Mouse (Mus musculus) forebrain, embryonic 15.5 days (tissue): ENCODE measurements around the gene Gm45213. TPM values are rescaled to one million over a fixed set of nuclear protein-coding genes. Genes with fewer than 3 reads are reported as not detected.

ENCODE experiments used
- ATAC-seq: fragments of 200-750 bp; cut with Nextera tagmentation; replicated peaks from 2 replicates; pipeline ENCODE4 v1.8.0; 2017; ENCODE audit warnings: mild to moderate bottlenecking, moderate TSS enrichment, moderate library complexity
- H3K27ac ChIP-seq: fragments of 300-500 bp; sonication (generic); replicated peaks from 2 replicates; pipeline ENCODE4 v1.5.1; 2015; ENCODE audit warnings: mild to moderate bottlenecking, inconsistent platforms
- H3K27me3 ChIP-seq: fragments of 300-500 bp; sonication (generic); 2 replicates; pipeline ENCODE4 v1.6.1; 2015; ENCODE audit warnings: inconsistent platforms
- H3K36me3 ChIP-seq: fragments of 300-500 bp; sonication (generic); 2 replicates; pipeline ENCODE4 v1.6.1; 2015; ENCODE audit warnings: mild to moderate bottlenecking, inconsistent platforms
- H3K4me1 ChIP-seq: fragments of 300-500 bp; sonication (generic); 2 replicates; pipeline ENCODE4 v1.6.1; 2015; ENCODE audit warnings: inconsistent platforms
- H3K4me2 ChIP-seq: fragments of 300-500 bp; sonication (generic); replicated peaks from 2 replicates; pipeline ENCODE4 v1.6.1; 2015; ENCODE audit warnings: mild to moderate bottlenecking, inconsistent platforms
- H3K4me3 ChIP-seq: fragments of 300-500 bp; sonication (generic); 2 replicates; pipeline ENCODE4 v1.5.1; 2015; ENCODE audit warnings: mild to moderate bottlenecking, inconsistent platforms
- H3K9ac ChIP-seq: fragments of 300-500 bp; sonication (generic); replicated peaks from 2 replicates; pipeline ENCODE4 v1.6.1; 2015; ENCODE audit warnings: mild to moderate bottlenecking, inconsistent platforms
- H3K9me3 ChIP-seq: fragments of 300-500 bp; sonication (generic); 2 replicates; pipeline ENCODE4 v1.6.1; 2016; ENCODE audit warnings: inconsistent platforms
- WGBS: fragments of 180-500 bp; shearing (Covaris S2); methylation state at CpG from one replicate; pipeline ENCODE4 v1.1.7; 2015; ENCODE audit warnings: mixed read lengths; 5-methylcytosine and 5-hydroxymethylcytosine counted together
- polyA plus RNA-seq: library from polyadenylated mRNA; unstranded; fragments of >200 nt; fragmentation: Nextera tagmentation; extraction: Ambion mirVana; gene quantifications from 2 replicates; pipeline ENCODE4 v1.2.1, GENCODE M21; 2015

Gm45213 gene
- not detected in 2 replicates for polyA plus RNA-seq

DNA sequence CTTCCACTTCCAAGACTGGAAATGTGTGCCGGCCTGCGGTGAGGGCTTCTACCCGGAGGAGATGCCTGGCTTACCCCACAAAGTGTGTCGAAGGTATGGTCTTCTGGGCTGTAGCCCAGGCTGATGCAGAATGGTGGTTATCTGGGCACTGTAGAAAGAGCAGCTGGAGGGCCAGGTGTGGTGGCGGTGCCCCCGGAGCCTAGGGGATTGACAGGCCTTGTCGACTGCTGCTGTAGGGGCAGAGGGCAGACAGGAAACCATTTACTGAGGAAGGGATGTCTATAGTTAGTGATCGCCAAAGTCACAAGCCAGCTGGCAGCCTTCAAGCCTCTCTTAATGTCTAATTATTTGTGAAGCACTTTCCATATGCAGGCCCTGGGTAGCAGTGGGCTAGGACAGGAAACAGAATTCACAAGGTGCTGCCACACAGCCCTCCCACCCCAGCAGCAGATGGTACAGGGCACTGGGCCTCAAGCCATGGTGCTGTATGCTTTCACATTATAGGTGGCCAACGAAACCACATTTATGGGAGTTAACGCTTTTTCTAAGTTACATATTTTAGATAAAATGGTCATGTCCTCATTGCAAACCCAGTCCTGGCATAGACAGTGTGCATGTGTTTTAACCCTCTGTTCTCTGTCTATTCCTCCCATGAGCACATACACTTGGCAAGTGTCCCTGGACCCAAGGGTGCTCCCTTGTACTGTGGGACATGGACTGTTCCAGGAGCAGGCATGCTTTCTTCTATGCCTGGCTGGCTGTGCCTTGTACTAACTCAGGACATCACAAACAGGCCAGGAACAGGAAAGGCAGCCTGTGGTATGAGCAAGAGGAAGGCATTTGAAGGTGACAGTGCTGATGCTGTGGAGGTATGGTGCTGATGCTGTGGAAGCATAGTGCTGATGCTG lies at the start of gene Gm45213:
Gm45213 (plus strand) TSS at position 51 of the 908 bp plus-strand sequence.
- no peaks in the 10 kb centered on the region for H3K9me3 ChIP-seq
- no peaks in the 10 kb centered on the region for H3K27me3 ChIP-seq
- no peak within 1 kb of the TSS for H3K4me2 ChIP-seq
- H3K9ac ChIP-seq: no peak within 1 kb of the TSS
- H3K4me3 ChIP-seq: no peak within 1 kb of the TSS
- H3K4me1 ChIP-seq: peaks cover 16% of the 10 kb centered on the region
- no peaks in the 10 kb centered on the region for H3K36me3 ChIP-seq
- 75% methylated on average over 10 of the region's 10 CpGs for WGBS
- 0 out of 2 replicates have a peak, but pooled peaks have one; percentile 46 for ATAC-seq
- H3K27ac ChIP-seq: 0 out of 2 replicates have a peak within 1 kb of the TSS, but pooled peaks have one; percentile 20

DNA sequence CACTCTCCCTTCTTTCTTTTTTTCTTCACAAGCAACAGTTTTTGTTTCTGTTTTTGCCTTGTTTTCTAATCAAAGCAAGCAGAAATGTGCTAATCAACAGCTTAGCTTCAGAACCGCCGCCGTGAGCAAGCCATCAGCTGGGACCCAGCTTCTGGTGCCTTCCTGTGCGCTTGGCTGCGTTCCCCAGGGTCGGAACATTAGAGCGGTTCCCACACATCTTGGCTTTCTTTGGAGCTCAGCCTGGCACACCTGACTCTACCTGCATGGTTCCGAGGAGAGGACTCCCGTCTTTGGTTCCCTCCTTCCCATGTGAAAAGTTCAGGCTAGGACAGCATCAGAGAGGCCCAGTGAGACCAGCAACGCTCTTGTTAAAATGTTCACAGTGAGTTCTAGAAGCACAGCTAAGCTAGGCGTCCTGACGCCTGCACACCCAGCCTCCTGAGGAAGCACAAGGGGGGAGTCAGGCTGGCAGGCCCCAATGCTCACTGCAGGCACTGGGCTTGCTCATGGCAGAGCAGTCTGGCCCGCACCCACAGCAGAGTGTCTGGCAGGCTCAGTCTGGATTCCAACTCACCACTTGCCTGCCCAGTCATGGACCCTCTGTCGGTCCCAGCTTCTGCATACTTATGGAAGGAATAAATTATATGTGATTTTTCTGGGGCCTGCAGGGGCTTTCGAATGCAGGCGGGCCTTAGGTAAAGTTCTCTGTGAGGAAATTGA lies 42.2 kb upstream of the Gm45213 start:
- Histone ChIP-seq H3K4me1 (no peaks in the 10 kb centered on the region), H3K27ac (no peak overlapping the region), H3K9me3 (no peaks in the 10 kb centered on the region), H3K27me3 (no peaks in the 10 kb centered on the region), H3K36me3 (no peaks in the 10 kb centered on the region), H3K4me2 (no peak overlapping the region), H3K4me3 (no peak overlapping the region), H3K9ac (no peak overlapping the region)
- no peak; the same call in 1 of the 2 replicates for ATAC-seq
- 85% methylated on average over 16 of the region's 16 CpGs for WGBS

DNA sequence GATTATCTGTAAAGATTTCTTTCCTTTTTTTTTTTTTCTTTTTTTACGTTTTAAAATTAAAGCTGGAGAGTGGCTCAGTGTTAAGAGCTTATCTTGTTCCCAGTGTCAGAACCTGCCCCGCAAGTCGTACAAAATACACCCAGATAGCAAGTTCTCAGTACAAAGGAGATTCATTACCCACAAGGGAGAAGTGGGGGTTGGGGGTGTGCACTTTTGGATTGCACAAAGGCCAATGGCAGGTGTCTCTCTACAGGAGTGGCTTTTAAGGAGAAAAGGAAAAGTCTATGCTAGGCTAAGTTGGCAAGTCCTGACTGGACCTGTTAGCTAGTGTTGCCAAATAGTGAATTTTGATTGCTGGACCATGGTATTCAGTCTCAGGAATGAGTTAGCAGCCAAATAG lies 41.6 kb upstream of the Gm45213 start:
- no peak overlapping the region for H3K4me2 ChIP-seq
- H3K36me3 ChIP-seq: no peaks in the 10 kb centered on the region
- no peak for ATAC-seq
- no peak overlapping the region for H3K27ac ChIP-seq
- H3K4me1 ChIP-seq: no peaks in the 10 kb centered on the region
- WGBS: 64% methylated on average over 3 of the region's 3 CpGs
- H3K27me3 ChIP-seq: no peaks in the 10 kb centered on the region
- H3K4me3 ChIP-seq: no peak overlapping the region
- H3K9ac ChIP-seq: no peak overlapping the region
- no peaks in the 10 kb centered on the region for H3K9me3 ChIP-seq

DNA sequence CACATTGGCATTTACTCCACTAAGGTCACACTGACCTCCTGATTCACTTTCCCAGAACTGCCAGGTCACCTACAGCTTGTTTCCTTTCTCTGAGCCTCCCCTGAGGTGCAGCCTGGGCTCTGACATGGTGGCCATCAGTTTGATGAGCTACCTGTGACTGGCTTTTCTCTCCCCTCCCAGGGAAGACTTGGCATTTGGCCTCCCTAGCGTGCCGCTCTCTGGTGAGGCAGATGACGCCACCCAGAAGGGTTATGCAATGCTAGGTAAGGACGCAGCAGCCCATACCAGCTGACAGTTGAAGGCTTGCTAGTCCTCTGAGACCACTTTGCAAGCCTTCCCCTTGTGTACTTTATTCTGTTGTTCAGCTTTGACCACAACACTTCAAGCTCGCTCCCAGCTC lies 40.0 kb upstream of the Gm45213 start:
- Histone ChIP-seq H3K9ac (no peak overlapping the region), H3K9me3 (no peaks in the 10 kb centered on the region), H3K36me3 (no peaks in the 10 kb centered on the region), H3K27me3 (no peaks in the 10 kb centered on the region), H3K4me2 (no peak overlapping the region), H3K4me3 (no peak overlapping the region), H3K4me1 (peaks cover 3% of the 10 kb centered on the region; the same call in 1 of the 2 replicates), H3K27ac (no peak overlapping the region)
- 97% methylated on average over 5 of the region's 5 CpGs for WGBS
- ATAC-seq: no peak

DNA sequence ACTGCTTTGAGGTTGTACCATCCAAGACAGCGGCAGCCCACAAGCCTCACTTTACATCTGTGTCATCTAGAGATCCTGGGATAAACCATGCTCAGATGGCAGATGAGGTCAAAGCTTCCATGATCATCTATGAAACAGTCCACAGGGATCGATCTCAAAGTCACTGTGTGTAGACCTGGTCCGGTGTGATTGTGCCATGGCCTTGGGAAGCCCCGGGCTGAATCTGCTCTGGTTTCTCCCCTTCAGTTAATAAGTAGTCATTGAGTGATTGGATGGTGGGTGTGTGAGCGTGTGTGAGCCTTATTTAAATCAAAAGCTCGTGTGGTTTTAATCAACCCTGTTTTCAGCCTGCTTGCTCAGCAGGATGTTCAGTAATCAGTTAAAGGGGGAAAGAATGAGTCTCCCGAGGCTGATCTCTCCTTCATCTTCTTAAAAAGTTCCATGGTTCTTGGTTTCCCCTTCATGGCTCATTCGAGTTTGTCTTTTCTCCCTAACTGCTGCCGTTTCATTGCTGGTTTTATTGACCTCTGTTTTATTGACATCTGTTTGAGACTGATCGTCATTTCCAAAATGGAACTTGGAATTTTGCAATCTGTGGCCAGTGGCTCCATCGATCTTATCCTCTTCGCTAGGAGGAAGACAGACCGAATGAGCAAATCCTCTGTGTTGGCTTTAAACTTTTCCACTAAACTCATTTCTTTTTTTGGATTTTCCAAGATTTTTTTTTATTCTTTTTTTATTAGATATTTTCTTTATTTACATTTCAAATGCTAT lies 39.4 kb upstream of the Gm45213 start:
- no peak overlapping the region for H3K4me3 ChIP-seq
- H3K9me3 ChIP-seq: no peaks in the 10 kb centered on the region
- WGBS: 65% methylated on average over 13 of the region's 13 CpGs
- H3K27me3 ChIP-seq: no peaks in the 10 kb centered on the region
- H3K4me2 ChIP-seq: no peak overlapping the region
- no peak for ATAC-seq
- H3K36me3 ChIP-seq: no peaks in the 10 kb centered on the region
- H3K9ac ChIP-seq: no peak overlapping the region
- peaks cover 8% of the 10 kb centered on the region; the same call in 1 of the 2 replicates for H3K4me1 ChIP-seq
- no peak overlapping the region for H3K27ac ChIP-seq

DNA sequence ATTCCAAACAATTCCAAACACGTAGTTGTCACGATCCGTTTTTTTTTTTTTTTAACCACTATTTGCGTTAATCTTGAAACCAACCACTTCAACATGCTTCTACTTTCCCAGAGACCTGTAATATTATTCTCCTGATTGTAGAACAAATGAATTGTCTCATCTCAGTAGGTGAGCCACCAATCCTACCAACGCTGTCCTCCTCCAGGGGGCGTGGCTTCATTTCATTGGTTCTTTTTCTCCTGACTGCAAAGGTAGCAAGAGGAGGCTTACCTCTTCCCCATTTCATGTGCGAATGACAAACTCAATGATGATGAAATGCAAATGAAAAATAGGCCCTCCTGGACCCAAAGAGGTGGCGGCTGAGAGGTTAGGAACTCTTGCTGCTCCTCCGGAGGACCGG lies 38.3 kb upstream of the Gm45213 start:
- Histone ChIP-seq H3K9ac (no peak overlapping the region), H3K4me1 (peaks cover 8% of the 10 kb centered on the region; the same call in 1 of the 2 replicates), H3K27ac (no peak overlapping the region), H3K4me2 (no peak overlapping the region), H3K4me3 (no peak overlapping the region), H3K27me3 (no peaks in the 10 kb centered on the region), H3K36me3 (no peaks in the 10 kb centered on the region), H3K9me3 (no peaks in the 10 kb centered on the region)
- ATAC-seq: no peak
- WGBS: 88% methylated on average over 10 of the region's 10 CpGs

DNA sequence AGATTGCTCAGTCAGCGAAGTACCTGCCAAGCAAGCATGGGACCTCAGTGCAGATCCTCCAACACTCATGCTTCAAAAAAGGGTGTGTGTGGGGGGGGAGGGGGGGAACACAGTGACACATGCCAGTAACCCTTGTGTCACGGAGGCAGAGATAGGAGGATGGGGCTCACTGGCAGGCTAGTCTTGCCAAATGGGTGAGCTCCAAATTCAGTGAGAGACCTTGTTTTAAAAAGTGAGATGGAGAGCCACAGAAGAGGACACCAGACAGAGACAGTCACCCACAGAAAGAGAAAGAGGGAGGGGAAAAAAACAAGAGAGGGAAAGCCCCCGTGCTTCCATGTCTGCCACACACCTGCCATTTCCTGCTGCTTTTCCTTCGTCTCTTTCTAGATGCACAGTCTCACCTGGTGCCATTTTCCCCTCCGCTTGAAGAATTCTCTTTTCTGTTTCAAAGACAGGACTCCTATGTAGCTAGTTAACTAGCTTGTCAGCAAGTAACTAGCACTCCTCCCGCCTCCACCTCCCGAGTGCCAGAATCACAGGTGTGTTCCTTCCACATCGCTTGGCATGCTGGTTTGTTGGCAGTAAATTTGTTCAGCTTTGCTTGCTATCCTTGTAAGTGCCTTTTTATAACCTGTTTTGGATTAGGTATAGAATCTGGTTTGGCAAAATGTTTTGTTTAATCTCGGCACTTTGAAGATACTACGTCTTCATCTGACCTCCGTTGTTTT lies 35.1 kb upstream of the Gm45213 start:
- Histone ChIP-seq H3K9me3 (no peaks in the 10 kb centered on the region), H3K9ac (no peak overlapping the region), H3K27ac (no peak overlapping the region), H3K4me1 (peaks cover 8% of the 10 kb centered on the region; the same call in 1 of the 2 replicates), H3K36me3 (no peaks in the 10 kb centered on the region), H3K4me3 (no peak overlapping the region), H3K4me2 (peak overlapping the region; percentile 10; the same call in 1 of the 2 replicates), H3K27me3 (no peaks in the 10 kb centered on the region)
- no peak for ATAC-seq
- WGBS: 75% methylated on average over 11 of the region's 11 CpGs

DNA sequence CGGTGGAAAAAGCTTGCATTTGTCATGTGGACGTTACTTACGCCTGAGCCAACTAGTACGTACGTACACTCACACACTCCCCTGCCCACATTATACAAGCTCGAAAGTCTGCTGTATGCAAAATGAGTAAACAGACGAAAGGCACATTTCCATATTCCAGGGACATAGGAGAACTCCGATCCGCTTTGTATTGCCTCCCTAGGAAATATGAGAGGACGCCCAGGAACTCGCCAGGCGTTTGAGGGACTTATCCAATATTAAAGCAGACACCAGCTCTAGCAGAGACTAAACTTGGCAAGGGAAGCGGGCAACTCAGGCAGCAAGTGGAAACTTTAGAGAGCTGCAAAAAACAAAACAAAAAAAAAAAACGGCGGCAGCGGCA lies 34.5 kb upstream of the Gm45213 start:
- H3K36me3 ChIP-seq: no peaks in the 10 kb centered on the region
- no peaks in the 10 kb centered on the region for H3K9me3 ChIP-seq
- H3K4me2 ChIP-seq: peak overlapping the region; percentile 10
- 64% methylated on average over 16 of the region's 16 CpGs for WGBS
- no peak overlapping the region for H3K9ac ChIP-seq
- no peaks in the 10 kb centered on the region for H3K27me3 ChIP-seq
- H3K27ac ChIP-seq: no peak overlapping the region
- H3K4me3 ChIP-seq: no peak overlapping the region
- H3K4me1 ChIP-seq: peaks cover 8% of the 10 kb centered on the region; the same call in 1 of the 2 replicates
- no peak for ATAC-seq

DNA sequence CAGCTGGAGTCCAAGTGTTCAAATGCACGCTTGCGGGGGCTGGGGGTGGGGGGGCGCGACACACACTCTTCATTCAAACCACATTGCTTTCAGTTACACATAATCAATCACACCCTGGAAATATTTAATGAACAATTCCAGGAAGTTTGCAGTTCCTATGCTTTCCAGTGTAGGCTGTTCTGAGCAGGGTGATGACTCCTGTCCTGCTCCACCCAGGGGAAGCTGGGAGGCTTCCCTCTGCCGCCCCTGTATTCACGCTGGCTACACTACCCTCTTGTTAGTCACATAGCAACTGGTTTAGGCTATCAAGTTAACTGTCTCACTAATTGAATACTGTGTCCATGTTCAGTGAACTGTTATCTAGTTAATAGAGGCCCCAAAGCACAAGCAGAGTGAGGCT lies 32.9 kb upstream of the Gm45213 start:
- ATAC-seq: no peak
- Histone ChIP-seq H3K27ac (no peak overlapping the region), H3K36me3 (no peaks in the 10 kb centered on the region), H3K4me3 (no peak overlapping the region), H3K9ac (no peak overlapping the region), H3K4me2 (no peak overlapping the region), H3K27me3 (no peaks in the 10 kb centered on the region), H3K4me1 (peaks cover 8% of the 10 kb centered on the region; the same call in 1 of the 2 replicates), H3K9me3 (no peaks in the 10 kb centered on the region)
- 80% methylated on average over 6 of the region's 6 CpGs for WGBS

DNA sequence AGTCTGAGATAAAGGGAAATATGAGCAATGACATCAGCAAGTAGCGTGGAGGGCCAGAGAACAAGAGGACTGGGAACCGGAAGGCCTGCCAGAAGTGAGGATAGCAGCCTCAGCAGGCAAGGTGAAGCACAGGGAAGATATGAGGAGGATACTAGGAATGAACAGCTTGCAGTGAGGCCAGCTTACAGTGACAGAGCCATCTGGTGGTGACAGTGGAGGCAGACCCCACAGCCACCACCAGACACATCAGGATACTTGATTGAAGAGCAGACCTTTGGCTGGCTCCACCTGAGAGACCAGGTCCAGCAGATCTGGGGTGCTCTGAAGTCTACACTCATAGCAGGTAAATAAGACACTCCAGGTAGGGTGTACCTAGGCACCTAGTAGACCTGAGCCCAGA lies 15.7 kb upstream of the Gm45213 start:
- no peak overlapping the region for H3K4me3 ChIP-seq
- H3K9me3 ChIP-seq: no peaks in the 10 kb centered on the region; the same call in 1 of the 2 replicates
- no peaks in the 10 kb centered on the region for H3K4me1 ChIP-seq
- H3K27me3 ChIP-seq: no peaks in the 10 kb centered on the region
- H3K27ac ChIP-seq: no peak overlapping the region
- ATAC-seq: 0 out of 2 replicates have a peak, but pooled peaks have one; percentile 32
- WGBS: 94% methylated on average over 2 of the region's 2 CpGs
- no peak overlapping the region for H3K4me2 ChIP-seq
- H3K9ac ChIP-seq: no peak overlapping the region
- no peaks in the 10 kb centered on the region for H3K36me3 ChIP-seq
